Mouse (Mus musculus) heart, adult 18-20 months (tissue): ENCODE data around the gene Dennd6a. TPM values are rescaled to one million over a fixed set of nuclear protein-coding genes. Genes with fewer than 3 reads are reported as not detected.

Experiments
- microRNA-seq, 2 experiments: library from miRNA; unstranded; fragments of <30 nt; microRNA quantifications; one replicate each; pipeline ENCODE4 v1.2.0; 2022
- total RNA-seq, 2 experiments: library from RNA; stranded (reverse); gene quantifications; 2 replicates each; pipeline ENCODE4 v1.2.3; 2021

Dennd6a gene
- total RNA-seq, 2 experiments from 2014 or later, result 12.4 to 12.9 TPM

Small RNA genes within 50 kb of the gene (microRNA-seq; reads per million reads assigned to microRNA genes)
- 1.1 to 1.6 reads per million in 2 experiments for gene Mir7672

Other genes starting within 250 kb of the Dennd6a start
- 100 to 1,000 TPM; 233 to 263 TPM for gene Slmap, start 38.9 kb upstream of the Dennd6a start, total RNA-seq
- 10 to 100 TPM; 74.7 to 77.3 TPM for gene Arf4, start 64.2 kb downstream of the Dennd6a start, total RNA-seq
- 1 to 10 TPM; 5.3 to 5.5 TPM for gene Pde12, start 96.0 kb downstream of the Dennd6a start, total RNA-seq
- under 1 TPM; 0.15 to 0.31 TPM for gene Dnah12, start 119.4 kb downstream of the Dennd6a start, total RNA-seq